ENCODE assay signal across 20 mouse cellular contexts in the genomic region with DNA sequence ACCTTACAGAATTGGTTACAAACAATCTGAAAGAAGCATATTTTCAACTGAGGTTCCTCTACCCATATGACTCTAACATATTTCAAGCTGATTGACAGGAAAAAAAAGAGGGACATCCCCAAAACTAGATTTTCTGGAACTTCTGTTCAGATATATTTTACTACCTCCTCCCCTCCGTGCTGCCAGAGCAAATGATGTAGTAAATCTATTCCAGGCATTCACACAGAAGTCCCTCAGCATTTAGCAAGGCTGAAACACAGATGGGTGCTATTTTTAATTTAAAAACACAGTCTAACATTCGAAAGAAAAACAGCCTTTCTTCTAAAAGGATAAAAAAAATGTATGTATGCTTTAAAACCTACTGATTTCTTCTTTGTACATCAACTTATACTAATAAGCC.
DNase-seq lines count a peak whose midpoint lies in the region; ATAC-seq lines count a peak whose summit lies in the region.
"Had no signal": no experiment of that assay in that cellular context is flagged by ENCODE, and none has a peak within 500 bp of the region (broad histone marks: within the 10 kb centered on the region; RNA-seq: fewer than 3 reads in every experiment).

No protein-coding gene starts in this region.

- H3K27ac ChIP-seq in midbrain, embryonic 14.5 days (replicated peaks; ENCODE audit: low read depth, low read length) = no peak overlapping the region
- H3K27ac ChIP-seq: embryonic facial prominence, embryonic 10.5 days; forebrain, embryonic 15.5 days; heart, adult 2 months; hindbrain, embryonic 15.5 days had no signal

- ATAC-seq in frontal cortex, adult (ENCODE audit: low TSS enrichment) = peak; percentile 99
- ATAC-seq in midbrain, embryonic 14.5 days (ENCODE audit: low FRiP score, low TSS enrichment) = no peak
- ATAC-seq: activated CD4-positive, CD25-positive, alpha-beta regulatory T cell, adult 4 months; forebrain, embryonic 15.5 days; Patski had no signal

- WGBS in midbrain, embryonic 14.5 days = 61% methylated on average over 2 of the region's 2 CpGs

- no peak overlapping the region for H3K9ac ChIP-seq in midbrain, embryonic 14.5 days (replicated peaks; ENCODE audit: low read length)
- H3K9ac ChIP-seq: forebrain, embryonic 15.5 days; hindbrain, embryonic 15.5 days had no signal

- H3K27me3 ChIP-seq in midbrain, embryonic 14.5 days (ENCODE audit: control insufficient read depth, insufficient read depth, low read length) = no peaks in the 10 kb centered on the region
- H3K27me3 ChIP-seq: CH12.LX; forebrain, embryonic 15.5 days; hindbrain, embryonic 15.5 days; Patski had no signal

- DNase-seq in frontal cortex, postnatal 25 days (ENCODE audit: low spot score in 2 of 2) = no peak
- peak; percentile 58 for DNase-seq in layer of hippocampus, adult 9-11 months
- no peak for DNase-seq in layer of hippocampus, postnatal 36 days
- DNase-seq in right cerebral cortex, adult 18-20 months = peak; percentile 25
- no peak for DNase-seq in right cerebral cortex, postnatal 25 days
- peak; percentile 8 for DNase-seq in right cerebral cortex, postnatal 14 days
- no peak for DNase-seq in midbrain, embryonic 14.5 days
- DNase-seq: adrenal gland, postnatal 14 days; cerebellum, adult 2 months; cerebellum, postnatal 10 days; gastrocnemius, postnatal 14 days; heart, adult 2 months had no signal

- H3K9me3 ChIP-seq in midbrain, embryonic 14.5 days (ENCODE audit: control insufficient read depth, low read length) = no peaks in the 10 kb centered on the region
- H3K9me3 ChIP-seq: embryonic facial prominence, embryonic 10.5 days; forebrain, embryonic 15.5 days; hindbrain, embryonic 15.5 days had no signal

- H3K4me2 ChIP-seq in midbrain, embryonic 14.5 days (ENCODE audit: low read length) = no peak overlapping the region
- H3K4me2 ChIP-seq: forebrain, embryonic 15.5 days; heart, embryonic 11.5 days; hindbrain, embryonic 15.5 days had no signal

- no peaks in the 10 kb centered on the region for H3K36me3 ChIP-seq in midbrain, embryonic 14.5 days (ENCODE audit: control insufficient read depth, insufficient read depth, low read length)
- H3K36me3 ChIP-seq: embryonic facial prominence, embryonic 10.5 days; forebrain, embryonic 15.5 days; hindbrain, embryonic 15.5 days had no signal

- no peaks in the 10 kb centered on the region for H3K4me1 ChIP-seq in midbrain, embryonic 14.5 days (ENCODE audit: control insufficient read depth, insufficient read depth, low read length)
- H3K4me1 ChIP-seq: embryonic facial prominence, embryonic 10.5 days; forebrain, embryonic 15.5 days; hindbrain, embryonic 15.5 days had no signal

- H3K4me3 ChIP-seq in midbrain, embryonic 14.5 days (replicated peaks; ENCODE audit: low read depth, low read length) = no peak overlapping the region
- H3K4me3 ChIP-seq: embryonic facial prominence, embryonic 10.5 days; forebrain, embryonic 15.5 days; heart, adult 2 months; hindbrain, embryonic 15.5 days had no signal

Comparison
In these comparisons a context has a peak if more than half of its experiments do, and no peak if none do; other contexts are left out.
1. DNase-seq: peak in layer of hippocampus, adult 9-11 months (single experiment), right cerebral cortex, adult 18-20 months (single experiment) and right cerebral cortex, postnatal 14 days (single experiment); none in frontal cortex, postnatal 25 days (0 of 2), layer of hippocampus, postnatal 36 days (0 of 2), right cerebral cortex, postnatal 25 days (single experiment) and midbrain, embryonic 14.5 days (single experiment).